Mouse (Mus musculus) olfactory bulb, adult 2 months (tissue): ENCODE data around the gene Camk2g.
A peak's percentile ranks its signal among the peaks of the same experiment; 100 is the strongest.

Source experiments
- CTCF ChIP-seq: fragments of 200-500 bp; IDR thresholded peaks from 2 replicates; pipeline ENCODE4 v1.5.1; 2012; ENCODE audit warnings: low read depth, mild to moderate bottlenecking, low read length, moderate library complexity; ENCODE audit not compliant: insufficient read depth
- POLR2A ChIP-seq: fragments of 200-500 bp; IDR thresholded peaks from 2 replicates; pipeline ENCODE4 v1.6.1; 2012; ENCODE audit warnings: mild to moderate bottlenecking, low read depth, low read length, moderate library complexity; ENCODE audit not compliant: insufficient read depth

DNA sequence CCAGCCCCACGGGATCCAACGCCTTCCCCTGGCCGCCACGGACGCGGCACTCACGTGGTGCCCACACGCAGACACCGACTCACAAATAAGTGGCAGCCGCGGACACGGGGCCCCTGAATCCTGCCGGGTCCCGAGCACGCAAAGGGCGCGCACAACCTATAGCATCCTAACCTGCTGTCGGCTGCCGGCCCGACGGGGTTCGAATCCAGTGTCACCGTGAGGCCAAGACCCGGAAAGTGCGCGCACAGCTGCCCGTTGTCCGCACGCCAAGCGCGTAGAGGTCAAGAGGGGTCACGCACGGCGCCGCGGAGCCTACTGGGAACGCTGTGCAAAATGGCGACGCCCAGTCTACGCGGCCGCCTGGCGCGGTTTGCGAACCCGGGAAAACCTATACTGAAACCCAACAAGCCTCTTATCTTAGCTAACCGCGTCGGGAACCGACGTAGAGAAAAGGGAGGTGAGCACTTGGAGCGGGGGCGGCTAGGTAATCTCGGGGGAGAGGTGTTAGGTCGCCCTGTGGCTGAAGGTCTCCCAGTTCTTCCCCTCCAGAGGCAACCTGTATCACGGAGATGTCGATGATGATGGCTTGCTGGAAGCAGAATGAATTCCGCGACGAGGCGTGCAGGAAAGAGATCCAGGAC lies 91.0 kb downstream of the Camk2g start, which contains the start of gene Chchd1:
- no peak for TF ChIP-seq CTCF
- TF ChIP-seq POLR2A = peak; percentile 66
